Mouse (Mus musculus) heart, postnatal 0 days (tissue): ENCODE results near the gene Pygm.

Source experiments
- CTCF ChIP-seq: IDR thresholded peaks from 2 replicates; pipeline ENCODE4 v1.5.1; 2016; ENCODE audit warnings: antibody characterized with exemption, control low read depth, low read depth
- EP300 ChIP-seq: IDR thresholded peaks from 2 replicates; pipeline ENCODE4 v1.6.1; 2016; ENCODE audit warnings: antibody characterized with exemption, low read depth

- TF ChIP-seq EP300 = no peak
- no peak for TF ChIP-seq CTCF
Measured at GRCm38 (mm10) chr19:6352107-6352505, 32.1 kb upstream of the Pygm start.
